Mouse (Mus musculus) cerebellum, adult 2 months (tissue): ENCODE results near the gene Mthfsd. TPM values are rescaled to one million over a fixed set of nuclear protein-coding genes. Genes with fewer than 3 reads are reported as not detected.

ENCODE experiments used
- DNase-seq, 2 experiments: peaks; one replicate each; pipeline ENCODE4 v3.0.0; 2021
- H3K27ac ChIP-seq: fragments of 200-500 bp; 2 replicates; pipeline ENCODE4 v1.5.1; 2012; ENCODE audit warnings: low read length, control low read depth, inconsistent platforms; ENCODE audit not compliant: insufficient read depth
- H3K27me3 ChIP-seq: fragments of 200-500 bp; 2 replicates; pipeline ENCODE4 v1.6.1; 2012; ENCODE audit warnings: inconsistent platforms, mild to moderate bottlenecking, low read length, moderate library complexity; ENCODE audit not compliant: control insufficient read depth, insufficient read depth
- H3K4me1 ChIP-seq: fragments of 200-500 bp; 2 replicates; pipeline ENCODE4 v1.6.1; 2011; ENCODE audit warnings: low read length; ENCODE audit not compliant: control insufficient read depth, insufficient read depth
- H3K4me3 ChIP-seq: fragments of 200-500 bp; replicated peaks from 2 replicates; pipeline ENCODE3; 2011; ENCODE audit warnings: mild to moderate bottlenecking, low read depth, low read length, control low read depth; ENCODE audit not compliant: insufficient read depth
- CTCF ChIP-seq: fragments of 200-500 bp; IDR thresholded peaks from 2 replicates; pipeline ENCODE4 v1.5.1; 2011; ENCODE audit warnings: low read depth, mild to moderate bottlenecking, control low read depth, low read length, moderate library complexity, borderline replicate concordance; ENCODE audit not compliant: insufficient read depth
- POLR2A ChIP-seq: fragments of 200-500 bp; IDR thresholded peaks from 2 replicates; pipeline ENCODE4 v1.6.1; 2011; ENCODE audit warnings: low read length, control low read depth, borderline replicate concordance; ENCODE audit not compliant: insufficient read depth
- WGBS: fragments of 180-500 bp; shearing (Covaris S2); methylation state at CpG from one replicate; pipeline ENCODE4 v1.1.7; 2018; 5-methylcytosine and 5-hydroxymethylcytosine counted together
- polyA plus RNA-seq: library from polyadenylated mRNA; depleted of rRNA; stranded (reverse); fragments of >200 nt; gene quantifications from 2 replicates; pipeline ENCODE4 v1.2.3, GENCODE M21; 2012; rRNA removed

The Mthfsd gene
- polyA plus RNA-seq, 1 experiment: 119 TPM

GRCm38 (mm10) chr8:121072406-121073130 lies 35.6 kb downstream of the Mthfsd start:
- TF ChIP-seq POLR2A (no peak), CTCF (no peak)
- no peaks in the 10 kb centered on the region for H3K4me1 ChIP-seq
- H3K27ac ChIP-seq: no peak overlapping the region
- no peak for DNase-seq
- H3K4me3 ChIP-seq: no peak overlapping the region
- peaks cover 1% of the 10 kb centered on the region; the same call in 1 of the 2 replicates for H3K27me3 ChIP-seq
- 19% methylated on average over 11 of the region's 11 CpGs for WGBS

GRCm38 (mm10) chr8:121071454-121071853 lies 36.7 kb downstream of the Mthfsd start:
- Histone ChIP-seq H3K4me3 (no peak overlapping the region), H3K4me1 (no peaks in the 10 kb centered on the region), H3K27me3 (peaks cover 1% of the 10 kb centered on the region; the same call in 1 of the 2 replicates), H3K27ac (no peak overlapping the region)
- no peak for DNase-seq
- TF ChIP-seq CTCF (no peak), POLR2A (no peak)
- 4% methylated on average over 12 of the region's 12 CpGs for WGBS

- DNase-seq: no peak
- Histone ChIP-seq H3K27ac (no peak overlapping the region), H3K27me3 (no peaks in the 10 kb centered on the region), H3K4me1 (no peaks in the 10 kb centered on the region), H3K4me3 (no peak overlapping the region)
- TF ChIP-seq CTCF: no peak
- TF ChIP-seq POLR2A: no peak
- 36% methylated on average over 13 of the region's 13 CpGs for WGBS
Measured at GRCm38 (mm10) chr8:121063649-121064048, 44.5 kb downstream of the Mthfsd start.

- DNase-seq: no peak
- Histone ChIP-seq H3K4me3 (no peak overlapping the region), H3K27ac (no peak overlapping the region), H3K4me1 (no peaks in the 10 kb centered on the region), H3K27me3 (no peaks in the 10 kb centered on the region)
- TF ChIP-seq POLR2A (no peak), CTCF (no peak)
- WGBS: 63% methylated on average over 6 of the region's 6 CpGs
Measured at GRCm38 (mm10) chr8:121062521-121062920, 45.7 kb downstream of the Mthfsd start.

GRCm38 (mm10) chr8:121059098-121059497 lies 49.1 kb downstream of the Mthfsd start:
- Histone ChIP-seq H3K4me1 (no peaks in the 10 kb centered on the region), H3K27ac (no peak overlapping the region), H3K27me3 (no peaks in the 10 kb centered on the region), H3K4me3 (no peak overlapping the region)
- 34% methylated on average over 7 of the region's 7 CpGs for WGBS
- TF ChIP-seq POLR2A (no peak), CTCF (no peak)
- DNase-seq: no peak

GRCm38 (mm10) chr8:121058081-121058480 lies 50.1 kb downstream of the Mthfsd start:
- Histone ChIP-seq H3K27ac (no peak overlapping the region), H3K4me1 (no peaks in the 10 kb centered on the region), H3K4me3 (no peak overlapping the region), H3K27me3 (no peaks in the 10 kb centered on the region)
- TF ChIP-seq POLR2A (no peak), CTCF (no peak)
- DNase-seq: no peak
- WGBS: 51% methylated on average over 9 of the region's 9 CpGs

GRCm38 (mm10) chr8:121047441-121047840 lies 60.8 kb downstream of the Mthfsd start:
- no peaks in the 10 kb centered on the region for H3K27me3 ChIP-seq
- WGBS: 69% methylated on average over 9 of the region's 9 CpGs
- H3K4me3 ChIP-seq: no peak overlapping the region
- no peak for DNase-seq
- no peak overlapping the region for H3K27ac ChIP-seq
- TF ChIP-seq CTCF: no peak
- no peak for TF ChIP-seq POLR2A
- no peaks in the 10 kb centered on the region for H3K4me1 ChIP-seq

GRCm38 (mm10) chr8:121043719-121044440 lies 64.3 kb downstream of the Mthfsd start:
- 60% methylated on average over 19 of the region's 19 CpGs for WGBS
- no peak for DNase-seq
- no peaks in the 10 kb centered on the region for H3K27me3 ChIP-seq
- no peak overlapping the region for H3K27ac ChIP-seq
- TF ChIP-seq POLR2A (no peak), CTCF (no peak)
- no peaks in the 10 kb centered on the region for H3K4me1 ChIP-seq
- H3K4me3 ChIP-seq: no peak overlapping the region

Other genes starting within 250 kb of the Mthfsd start
- gene Foxf1, start 24.0 kb downstream of the Mthfsd start, polyA plus RNA-seq: 1.2 and 1.7 TPM in 2 replicates
- 0.34 and 0.95 TPM in 2 replicates for gene Foxc2, start 7.8 kb upstream of the Mthfsd start, polyA plus RNA-seq
- gene Foxl1, start 19.5 kb upstream of the Mthfsd start, polyA plus RNA-seq: 0.11 TPM in 1 of 2 replicates, not detected in the other